Mouse (Mus musculus): ENCODE data around the gene March6. TPM values are rescaled to one million over a fixed set of nuclear protein-coding genes. Genes with fewer than 3 reads are reported as not detected.

March6 gene
- polyA plus RNA-seq (2017; shearing (Covaris generic)), result 8.4 TPM

GRCm38 (mm10) chr15:31530659-31531445 is at the start of gene March6:
Gene March6 (minus strand): TSS chr15:31531053.

GRCm38 (mm10) chr15:31565184-31565583 is 34.3 kb upstream of the March6 start, which contains the start of gene Cmbl:
Gene Cmbl (plus strand): TSS chr15:31565389.

GRCm38 (mm10) chr15:31453098-31453916 is 77.5 kb downstream of the March6 start, which contains the start of gene Ropn1l:
Gene Ropn1l (minus strand): TSS chr15:31453737.

Other genes starting within 250 kb of the March6 start
- gene Ankrd33b, start 163.3 kb downstream of the March6 start, polyA plus RNA-seq (2017; shearing (Covaris generic)), result not detected
- gene Ropn1l, start 77.3 kb downstream of the March6 start, polyA plus RNA-seq (2017; shearing (Covaris generic)), result not detected
- gene Cmbl, start 34.3 kb upstream of the March6 start, polyA plus RNA-seq (2017; shearing (Covaris generic)), result 0.25 TPM
- 357 TPM for gene Cct5, start 70.8 kb upstream of the March6 start, polyA plus RNA-seq (2017; shearing (Covaris generic))
- gene Fam173b, start 70.8 kb upstream of the March6 start, polyA plus RNA-seq (2017; shearing (Covaris generic)), result 12.9 TPM